Mouse (Mus musculus) CH12.LX (cell line): Measurements from ENCODE around the gene Lhb. TPM values are rescaled to one million over a fixed set of nuclear protein-coding genes. Genes with fewer than 3 reads are reported as not detected.

Experiments used
- DNase-seq: peaks from one replicate; pipeline ENCODE4 v3.0.0-alpha.2; 2013; ENCODE audit errors: extremely low read depth
- H3K27ac ChIP-seq: 2 replicates; pipeline ENCODE4 v1.5.1; 2012; ENCODE audit warnings: low read depth, mild to moderate bottlenecking, control low read depth, moderate library complexity; ENCODE audit not compliant: insufficient read depth
- H3K27me3 ChIP-seq: replicated peaks from 2 replicates; pipeline ENCODE3; 2012; ENCODE audit warnings: inconsistent platforms
- H3K36me3 ChIP-seq, 2 experiments: replicated peaks in 1 of 2; 2 replicates each; pipeline versions ENCODE3 to v1.6.1; 2012; ENCODE audit warnings: inconsistent platforms in 1 of 2, low read length in 1 of 2, mild to moderate bottlenecking in 1 of 2, mixed read lengths in 1 of 2, moderate library complexity in 1 of 2; ENCODE audit not compliant: control insufficient read depth in 1 of 2, insufficient read depth in 1 of 2
- H3K4me1 ChIP-seq, 2 experiments: 2 replicates each; pipeline ENCODE4 v1.6.1; 2012; ENCODE audit warnings: inconsistent platforms in 1 of 2, moderate library complexity in 1 of 2; ENCODE audit not compliant: insufficient read depth in 2 of 2, control insufficient read depth in 1 of 2
- H3K4me2 ChIP-seq: 2 replicates; pipeline ENCODE4 v1.6.1; 2012; ENCODE audit warnings: low read depth, mild to moderate bottlenecking, control low read depth; ENCODE audit not compliant: poor library complexity, insufficient read depth, severe bottlenecking
- H3K4me3 ChIP-seq, 3 experiments: fragments of 150-350 bp in 1 of 3; sonication (generic) in 1 of 3; replicated peaks in 1 of 3; 2 replicates each; pipeline versions ENCODE3 to v1.5.1; 2011 to 2012; ENCODE audit warnings: low read depth in 2 of 3, low read length in 2 of 3, mild to moderate bottlenecking in 2 of 3, moderate library complexity in 2 of 3, control low read depth in 1 of 3, improper control_type of control experiment in 1 of 3, inconsistent platforms in 1 of 3, mixed read lengths in 1 of 3; ENCODE audit not compliant: poor library complexity in 1 of 3
- H3K79me2 ChIP-seq: replicated peaks from 2 replicates; pipeline ENCODE4 v1.6.1; 2012; ENCODE audit warnings: mild to moderate bottlenecking, moderate library complexity; ENCODE audit not compliant: control insufficient read depth, poor library complexity, insufficient read depth, severe bottlenecking; ENCODE audit errors: extremely low read depth
- H3K9ac ChIP-seq: 2 replicates; pipeline ENCODE4 v1.6.1; 2012; ENCODE audit warnings: low read depth, mild to moderate bottlenecking, control low read depth, moderate library complexity; ENCODE audit not compliant: insufficient read depth
- H3K9me3 ChIP-seq: replicated peaks from 2 replicates; pipeline ENCODE3; 2012; ENCODE audit warnings: low read length, inconsistent platforms, mixed read lengths
- CHD1 ChIP-seq: IDR thresholded peaks from 2 replicates; pipeline ENCODE4 v1.6.1; 2012; ENCODE audit warnings: low read depth, low read length, improper control_type of control experiment, inconsistent platforms
- ELF1 ChIP-seq: IDR thresholded peaks from 2 replicates; pipeline ENCODE4 v1.6.1; 2014; ENCODE audit warnings: low read depth, mild to moderate bottlenecking, inconsistent platforms, low read length, improper control_type of control experiment
- EP300 ChIP-seq: IDR thresholded peaks from 2 replicates; pipeline ENCODE4 v1.6.1; 2011; ENCODE audit warnings: low read length, improper control_type of control experiment
- ETS1 ChIP-seq: conservative IDR thresholded peaks from 2 replicates; pipeline ENCODE4 v1.6.1; 2012; ENCODE audit warnings: low read depth, mild to moderate bottlenecking, inconsistent platforms, low read length, improper control_type of control experiment, moderate library complexity
- GABPA ChIP-seq: IDR thresholded peaks from 2 replicates; pipeline ENCODE4 v1.6.1; 2012; ENCODE audit warnings: low read depth, low read length, improper control_type of control experiment, inconsistent platforms; ENCODE audit not compliant: insufficient replicate concordance
- HCFC1 ChIP-seq: IDR thresholded peaks from 2 replicates; pipeline ENCODE4 v1.6.1; 2012; ENCODE audit warnings: low read depth, mild to moderate bottlenecking, inconsistent platforms, low read length, improper control_type of control experiment
- JUN ChIP-seq: IDR thresholded peaks from 2 replicates; pipeline ENCODE4 v1.6.1; 2011; ENCODE audit warnings: low read depth, mild to moderate bottlenecking, low read length, improper control_type of control experiment, moderate library complexity; ENCODE audit not compliant: insufficient read depth
- JUND ChIP-seq: conservative IDR thresholded peaks from 2 replicates; pipeline ENCODE4 v1.6.1; 2011; ENCODE audit warnings: low read depth, low read length, improper control_type of control experiment
- KAT2A ChIP-seq: IDR thresholded peaks from 2 replicates; pipeline ENCODE4 v1.6.1; 2012; ENCODE audit warnings: low read length, improper control_type of control experiment, inconsistent platforms; ENCODE audit not compliant: insufficient replicate concordance
- MAFK ChIP-seq: IDR thresholded peaks from 2 replicates; pipeline ENCODE4 v1.6.1; 2011; ENCODE audit warnings: low read length, improper control_type of control experiment; ENCODE audit not compliant: insufficient replicate concordance
- MAX ChIP-seq: IDR thresholded peaks from 2 replicates; pipeline ENCODE4 v1.6.1; 2011; ENCODE audit warnings: low read length, improper control_type of control experiment
- MAZ ChIP-seq: IDR thresholded peaks from 2 replicates; pipeline ENCODE4 v1.6.1; 2012; ENCODE audit warnings: low read depth, mild to moderate bottlenecking, inconsistent platforms, low read length, improper control_type of control experiment, moderate library complexity
- PAX5 ChIP-seq: IDR thresholded peaks from 2 replicates; pipeline ENCODE4 v1.6.1; 2012; ENCODE audit warnings: low read length, inconsistent platforms, mixed read lengths
- POLR2A ChIP-seq: IDR thresholded peaks from 2 replicates; pipeline ENCODE4 v1.6.1; 2011; ENCODE audit warnings: low read depth, mild to moderate bottlenecking, improper control_type of control experiment, low read length
- POLR2AphosphoS2 ChIP-seq: IDR thresholded peaks from 2 replicates; pipeline ENCODE4 v1.6.1; 2011; ENCODE audit warnings: low read depth, low read length, improper control_type of control experiment
- RAD21 ChIP-seq: IDR thresholded peaks from 2 replicates; pipeline ENCODE4 v1.6.1; 2011; ENCODE audit warnings: low read depth, mild to moderate bottlenecking, low read length, improper control_type of control experiment, moderate library complexity
- SIN3A ChIP-seq: IDR thresholded peaks from 2 replicates; pipeline ENCODE4 v1.6.1; 2012; ENCODE audit warnings: low read length, improper control_type of control experiment, inconsistent platforms
- USF1 ChIP-seq: IDR thresholded peaks from 2 replicates; pipeline ENCODE4 v1.6.1; 2014; ENCODE audit warnings: low read depth, mild to moderate bottlenecking, inconsistent platforms, low read length, improper control_type of control experiment
- USF2 ChIP-seq: conservative IDR thresholded peaks from 2 replicates; pipeline ENCODE4 v1.6.1; 2011; ENCODE audit warnings: low read depth, low read length, improper control_type of control experiment
- ZC3H11A ChIP-seq: IDR thresholded peaks from 2 replicates; pipeline ENCODE4 v1.6.1; 2012; ENCODE audit warnings: low read depth, mild to moderate bottlenecking, inconsistent platforms, low read length, improper control_type of control experiment
- ZKSCAN1 ChIP-seq: IDR thresholded peaks from 2 replicates; pipeline ENCODE4 v1.6.1; 2012; ENCODE audit warnings: low read depth, inconsistent platforms, low read length, improper control_type of control experiment, borderline replicate concordance
- ZNF384 ChIP-seq: IDR thresholded peaks from 2 replicates; pipeline ENCODE4 v1.6.1; 2012; ENCODE audit warnings: low read depth, low read length, improper control_type of control experiment, inconsistent platforms
- dilution Hi-C: fragments of 300-500 bp; cut with MboI; formaldehyde crosslinking; loops from 2 replicates; pipeline ENCODE4 v1.14.3; 2020; ENCODE audit warnings: low sequenced_read_pairs; ENCODE audit not compliant: extremely low pct_unique_long_range_greater_than_20kb, extremely low pct_ligation_motif_present
- in situ Hi-C: fragments of 300-500 bp; cut with MboI; formaldehyde crosslinking; loops from 3 replicates; pipeline ENCODE4 v1.14.3; 2019; ENCODE audit warnings: low sequenced_read_pairs, low pct_ligation_motif_present, low pct_unique_long_range_greater_than_20kb, mixed read lengths
- polyA plus RNA-seq: library from polyadenylated mRNA; unstranded; fragments of >175 nt; gene quantifications from 2 replicates; pipeline ENCODE4 v1.2.1, GENCODE M21; 2012; ENCODE audit warnings: low read depth; ENCODE audit not compliant: insufficient read length
- total RNA-seq, 2 experiments: library from RNA; depleted of rRNA; stranded (reverse); fragments of 300-350 nt in 1 of 2; fragments of >200 nt in 1 of 2; gene quantifications; 2 replicates each; pipeline ENCODE4 v1.2.3; 2012 to 2014

Lhb gene
- total and polyA plus RNA-seq, 3 experiments = not detected

DNA sequence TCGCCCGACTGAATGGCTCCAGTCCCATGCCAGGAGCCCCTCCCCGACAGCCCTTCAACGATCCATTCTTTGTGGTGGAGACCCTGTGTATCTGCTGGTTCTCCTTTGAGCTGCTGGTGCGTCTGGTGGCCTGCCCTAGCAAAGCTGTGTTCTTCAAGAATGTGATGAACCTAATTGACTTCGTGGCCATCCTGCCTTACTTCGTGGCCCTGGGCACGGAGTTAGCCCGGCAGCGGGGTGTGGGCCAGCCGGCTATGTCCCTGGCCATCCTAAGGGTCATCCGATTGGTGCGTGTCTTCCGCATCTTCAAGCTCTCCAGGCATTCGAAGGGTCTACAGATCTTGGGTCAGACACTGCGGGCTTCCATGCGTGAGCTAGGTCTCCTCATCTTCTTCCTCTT lies 11.7 kb upstream of the Lhb start:
- no peak for DNase-seq
- no peak overlapping the region for H3K9ac ChIP-seq
- H3K4me1 ChIP-seq = peaks cover 0 to 21% of the 10 kb centered on the region in 2 experiments; a peak in 2 of 4 replicates
- H3K4me2 ChIP-seq = no peak overlapping the region
- in situ Hi-C loops = no loop called here
- TF ChIP-seq ELF1 (no peak), MAX (no peak), POLR2A (no peak), PAX5 (no peak), ZNF384 (no peak), HCFC1 (no peak), CHD1 (no peak), USF1 (no peak), ETS1 (no peak)
- TF ChIP-seq, all 38 proteins: peak for 0
- Histone ChIP-seq H3K79me2 (no peaks in the 10 kb centered on the region), H3K4me3 (no peak overlapping the region), H3K27ac (no peak overlapping the region), H3K27me3 (peaks cover 78% of the 10 kb centered on the region), H3K9me3 (peaks cover 12% of the 10 kb centered on the region), H3K36me3 (peaks cover 0 to 4% of the 10 kb centered on the region in 2 experiments)
- dilution Hi-C loops = no loop called here

- no peak for DNase-seq
- Histone ChIP-seq H3K9me3 (peaks cover 12% of the 10 kb centered on the region), H3K27ac (no peak overlapping the region), H3K27me3 (peaks cover 78% of the 10 kb centered on the region), H3K4me1 (peaks cover 4 to 26% of the 10 kb centered on the region in 2 experiments; a peak in 2 of 4 replicates), H3K9ac (no peak overlapping the region), H3K79me2 (no peaks in the 10 kb centered on the region), H3K36me3 (peaks cover 0 to 4% of the 10 kb centered on the region in 2 experiments), H3K4me3 (no peak overlapping the region), H3K4me2 (no peak overlapping the region)
- dilution Hi-C loops (no loop called here), in situ Hi-C loops (no loop called here)
- TF ChIP-seq ZNF384 = no peak
- no peak for TF ChIP-seq USF1
- no peak for TF ChIP-seq JUND
- no peak for TF ChIP-seq ZC3H11A
- no peak for TF ChIP-seq HCFC1
Observed at GRCm38 (mm10) chr7:45409497-45410163, 11.0 kb upstream of the Lhb start.

DNA sequence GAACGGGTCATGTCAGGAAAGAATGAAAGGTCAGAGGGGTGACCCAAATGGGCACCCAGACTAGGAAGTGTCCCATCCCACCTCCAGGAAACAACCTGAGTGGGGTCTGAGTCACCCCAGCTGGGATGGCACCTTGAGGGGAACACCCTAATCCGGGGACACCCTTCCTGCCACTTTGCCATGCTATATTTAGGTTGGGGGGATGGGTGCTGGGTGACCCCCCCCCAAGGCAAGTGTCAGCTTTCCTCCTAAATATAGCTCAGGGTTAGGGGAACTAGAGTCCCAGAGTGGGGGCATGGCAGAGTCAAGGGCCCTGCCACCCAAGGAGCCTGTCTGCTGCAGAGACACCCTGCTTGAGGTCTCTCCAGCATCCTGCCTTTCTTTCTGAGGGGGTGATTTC lies 8.2 kb upstream of the Lhb start:
- Histone ChIP-seq H3K36me3 (peaks cover 0 to 4% of the 10 kb centered on the region in 2 experiments), H3K4me2 (no peak overlapping the region), H3K27me3 (peaks cover 57% of the 10 kb centered on the region), H3K9me3 (peaks cover 3% of the 10 kb centered on the region), H3K9ac (no peak overlapping the region), H3K79me2 (no peaks in the 10 kb centered on the region), H3K4me1 (peaks cover 4 to 17% of the 10 kb centered on the region in 2 experiments; a peak in 2 of 4 replicates), H3K4me3 (no peak overlapping the region), H3K27ac (no peak overlapping the region)
- TF ChIP-seq SIN3A (no peak), JUN (no peak), ZKSCAN1 (no peak), KAT2A (no peak), PAX5 (no peak), GABPA (no peak), MAFK (no peak), USF2 (no peak), MAZ (no peak), EP300 (no peak), RAD21 (no peak), POLR2AphosphoS2 (no peak)
- dilution Hi-C loops (no loop called here), in situ Hi-C loops (no loop called here)
- no peak for DNase-seq
